Mouse (Mus musculus) heart, postnatal 36 days (tissue): ENCODE data around the gene Mlxip. TPM values are rescaled to one million over a fixed set of nuclear protein-coding genes. Genes with fewer than 3 reads are reported as not detected.
A peak's percentile ranks its signal among the peaks of the same experiment; 100 is the strongest.

Experiments used
- DNase-seq, 2 experiments: peaks; one replicate each; pipeline ENCODE4 v3.0.0; 2021 to 2022
- intact Hi-C: fragments of 180-260 bp; cut with DNase I; formaldehyde crosslinking; loops from one replicate; pipeline ENCODE4 v1.15.1; 2025
- total RNA-seq, 2 experiments: library from RNA; stranded (reverse); gene quantifications; 2 replicates each; pipeline ENCODE4 v1.2.3; 2021

The Mlxip gene
- total RNA-seq, 2 experiments from 2014 or later: 30.4 to 31.8 TPM

GRCm38 (mm10) chr5:123379504-123379931 is 15.1 kb upstream of the Mlxip start:
- DNase-seq: no peak
- intact Hi-C loops: no loop called here

GRCm38 (mm10) chr5:123381968-123382367 is 12.6 kb upstream of the Mlxip start:
- intact Hi-C loops: no loop called here
- no peak for DNase-seq

GRCm38 (mm10) chr5:123382686-123383085 is 11.9 kb upstream of the Mlxip start:
- intact Hi-C loops: no loop called here
- DNase-seq: no peak

GRCm38 (mm10) chr5:123388452-123388851 is 6.1 kb upstream of the Mlxip start:
- DNase-seq: no peak
- intact Hi-C loops: no loop called here

- intact Hi-C loops: no loop called here
- DNase-seq: no peak
These were observed 3.8 kb upstream of the Mlxip start for GRCm38 (mm10) chr5:123390536-123391441.

GRCm38 (mm10) chr5:123391442-123391809 is 3.2 kb upstream of the Mlxip start:
- peak in 1 of 2 experiments; percentile 25 for DNase-seq
- intact Hi-C loops: no loop called here

GRCm38 (mm10) chr5:123393786-123394302 is 754 bp upstream of the Mlxip start:
- no peak for DNase-seq
- intact Hi-C loops: loop anchor here (2.0 kb wide), 1 partner anchor 39 kb away; no protein-coding TSS in a partner anchor

GRCm38 (mm10) chr5:123394957-123395881 is 621 bp downstream of the Mlxip start:
- peak in 1 of 2 experiments; percentile 55 for DNase-seq
- intact Hi-C loops: loop anchor here (2.0 kb wide), 1 partner anchor 38 kb away; no protein-coding TSS in a partner anchor

GRCm38 (mm10) chr5:123396901-123397464 is 2.4 kb downstream of the Mlxip start:
- DNase-seq: no peak
- intact Hi-C loops: loop anchor here (2.0 kb wide), 1 partner anchor 14 kb away; no protein-coding TSS in a partner anchor

GRCm38 (mm10) chr5:123397786-123398185 is 3.2 kb downstream of the Mlxip start:
- peak; percentile 59 to 73 for DNase-seq
- intact Hi-C loops: loop anchor here (2.0 kb wide), 1 partner anchor 13 kb away; no protein-coding TSS in a partner anchor

- DNase-seq: no peak
- intact Hi-C loops: no loop called here
These were observed 4.4 kb downstream of the Mlxip start for GRCm38 (mm10) chr5:123398856-123399498.

- intact Hi-C loops: no loop called here
- DNase-seq: no peak
These were observed 9.9 kb downstream of the Mlxip start for GRCm38 (mm10) chr5:123404480-123404879.

GRCm38 (mm10) chr5:123406952-123407351 is 12.4 kb downstream of the Mlxip start:
- intact Hi-C loops: no loop called here
- no peak for DNase-seq

GRCm38 (mm10) chr5:123408176-123408575 is 13.6 kb downstream of the Mlxip start:
- intact Hi-C loops: no loop called here
- DNase-seq: no peak

GRCm38 (mm10) chr5:123412193-123412592 is 17.6 kb downstream of the Mlxip start:
- DNase-seq: no peak
- intact Hi-C loops: no loop called here

- no peak for DNase-seq
- intact Hi-C loops: no loop called here
These were observed 19.3 kb downstream of the Mlxip start for GRCm38 (mm10) chr5:123413866-123414363.

GRCm38 (mm10) chr5:123416149-123416548 is 21.6 kb downstream of the Mlxip start:
- intact Hi-C loops: no loop called here
- no peak for DNase-seq

GRCm38 (mm10) chr5:123416566-123417518 is 22.2 kb downstream of the Mlxip start:
- intact Hi-C loops: no loop called here
- DNase-seq: no peak

- DNase-seq: no peak
- intact Hi-C loops: no loop called here
These were observed 29.3 kb downstream of the Mlxip start for GRCm38 (mm10) chr5:123423885-123424284.
